Mouse (Mus musculus) c-Kit-positive CD71-positive TER-119-positive erythroid progenitor cells, embryonic 14.5 days (primary cell): ENCODE data around the gene Agpat3.
"Not testable (repeated sequence)": the region's sequence is repeated elsewhere in the genome, so short reads cannot be mapped to it uniquely, and the experiment has no call there.

Experiments used
- DNase-seq: peaks from one replicate; pipeline ENCODE4 v3.0.0-alpha.2; 2013; ENCODE audit warnings: low spot score

Agpat3 gene

DNA sequence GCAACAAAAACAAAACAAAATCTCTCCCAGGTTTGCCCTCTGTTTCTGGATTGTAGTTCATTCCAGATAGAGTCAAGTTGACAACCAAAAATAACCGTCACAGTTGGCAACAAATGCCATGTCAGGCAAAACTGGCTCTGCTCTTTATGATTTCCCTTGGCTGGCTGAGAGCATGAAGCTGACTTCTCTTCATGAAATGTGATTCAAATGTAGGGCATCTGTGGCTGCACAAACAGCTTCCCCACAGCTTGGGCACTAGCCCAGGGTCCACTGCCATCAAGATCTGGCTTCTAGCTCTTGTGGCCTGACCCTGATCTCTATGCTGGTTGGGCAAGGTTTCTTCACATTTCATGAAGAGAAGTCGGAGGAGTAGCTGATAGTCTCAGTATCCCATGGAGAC is 9.7 kb upstream of the Agpat3 start:
- no peak for DNase-seq

GRCm38 (mm10) chr10:78360290-78360711 is 8.0 kb upstream of the Agpat3 start:
- DNase-seq, result no peak

- not testable (repeated sequence) for DNase-seq
Measured at GRCm38 (mm10) chr10:78358999-78359398, 6.7 kb upstream of the Agpat3 start.

- no peak for DNase-seq
Measured at GRCm38 (mm10) chr10:78358266-78358665, 6.0 kb upstream of the Agpat3 start.

- DNase-seq, result no peak
Measured at GRCm38 (mm10) chr10:78357742-78358141, 5.5 kb upstream of the Agpat3 start.

GRCm38 (mm10) chr10:78355931-78356593 is 3.8 kb upstream of the Agpat3 start:
- no peak for DNase-seq

- no peak for DNase-seq
Measured at GRCm38 (mm10) chr10:78353196-78353595, 907 bp upstream of the Agpat3 start.

DNA sequence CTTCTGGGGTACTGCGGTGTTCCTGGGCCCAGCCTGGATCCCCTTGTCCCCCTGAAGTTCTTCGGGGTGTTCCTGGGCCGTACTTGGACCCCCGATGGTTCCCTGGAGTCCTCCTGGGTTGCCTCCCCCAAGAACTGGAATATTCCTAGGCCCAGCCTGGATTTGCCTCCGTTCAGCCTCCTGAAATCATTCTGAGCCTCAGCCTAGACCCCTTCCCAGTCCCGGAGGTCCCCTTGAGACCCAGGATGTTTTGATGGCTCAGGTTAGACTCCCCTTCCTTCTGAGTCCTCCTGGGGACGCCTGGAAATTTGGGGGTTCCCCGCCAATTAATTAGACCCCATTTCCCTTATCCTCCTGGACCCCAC is 359 bp upstream of the Agpat3 start:
- DNase-seq, result no peak

DNA sequence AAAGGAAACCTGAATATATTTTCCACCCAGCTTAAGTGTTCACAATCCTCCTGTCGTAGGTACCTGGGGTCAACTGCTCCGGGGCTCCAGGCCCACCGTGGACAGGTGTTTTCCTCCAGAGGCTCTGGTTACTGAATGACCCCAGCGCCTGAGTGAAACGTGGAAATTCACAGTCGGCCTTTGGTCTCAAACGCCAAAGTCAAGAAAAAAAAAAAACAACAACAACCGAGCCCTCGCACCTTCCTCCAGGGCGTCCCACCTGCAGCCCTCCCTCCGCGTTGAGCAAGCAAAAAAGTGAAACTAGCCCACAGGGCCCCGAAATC is 764 bp downstream of the Agpat3 start:
- DNase-seq, result no peak

GRCm38 (mm10) chr10:78350796-78351556 is 1.3 kb downstream of the Agpat3 start:
- no peak for DNase-seq

DNA sequence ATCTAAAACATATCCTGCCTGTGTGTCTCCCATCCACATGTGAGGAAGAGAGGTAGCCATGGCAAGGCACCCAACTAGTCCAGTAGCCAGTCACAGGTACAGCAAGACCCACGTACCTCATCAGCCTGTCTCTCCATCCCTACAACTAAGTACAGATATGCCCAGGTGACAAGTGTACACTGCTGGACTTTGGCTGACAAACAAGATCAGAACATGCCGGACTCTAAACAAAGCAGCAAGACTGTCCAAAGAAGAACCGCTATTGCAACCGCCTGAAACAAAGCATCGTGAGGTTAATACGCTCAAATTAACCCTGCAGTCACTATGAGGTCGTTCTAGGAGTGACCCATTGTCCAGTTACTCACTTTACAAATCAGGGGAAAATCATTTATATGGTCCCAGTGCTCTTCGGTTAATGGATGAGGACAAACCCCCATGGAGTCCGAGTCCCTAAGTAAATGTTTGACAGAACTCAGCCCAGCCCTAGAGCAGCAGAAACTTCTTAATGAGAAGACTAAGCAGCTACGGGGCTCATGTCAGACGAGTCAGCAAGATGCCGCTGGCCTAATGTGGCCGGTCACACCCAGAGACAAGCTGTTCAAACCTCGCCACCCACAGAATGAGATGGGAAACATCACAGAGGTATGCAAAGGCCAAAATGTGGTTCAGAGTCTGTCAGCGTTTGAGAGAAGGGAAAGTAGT is 2.7 kb downstream of the Agpat3 start:
- DNase-seq, result no peak

DNA sequence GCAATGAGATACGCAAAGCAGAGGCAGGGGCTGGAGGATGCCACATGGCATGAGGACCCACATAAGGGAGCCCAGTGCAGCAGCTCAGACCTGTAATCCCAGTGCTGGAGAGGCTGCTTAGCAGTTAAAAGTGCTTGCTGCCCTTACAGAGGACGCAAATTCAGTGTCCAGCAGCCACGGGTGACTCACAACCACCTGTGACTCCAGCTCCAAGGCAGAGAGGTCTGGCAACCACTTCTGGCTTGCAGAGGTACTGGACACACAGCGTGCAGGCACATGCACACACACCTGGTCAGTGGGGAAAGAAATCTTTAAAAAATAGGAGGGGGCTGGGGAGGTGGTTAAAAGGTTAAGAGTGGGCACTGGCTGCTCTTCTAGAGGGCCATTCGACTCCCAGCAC is 4.1 kb downstream of the Agpat3 start:
- no peak for DNase-seq

GRCm38 (mm10) chr10:78347486-78347885 is 4.8 kb downstream of the Agpat3 start:
- no peak for DNase-seq

DNA sequence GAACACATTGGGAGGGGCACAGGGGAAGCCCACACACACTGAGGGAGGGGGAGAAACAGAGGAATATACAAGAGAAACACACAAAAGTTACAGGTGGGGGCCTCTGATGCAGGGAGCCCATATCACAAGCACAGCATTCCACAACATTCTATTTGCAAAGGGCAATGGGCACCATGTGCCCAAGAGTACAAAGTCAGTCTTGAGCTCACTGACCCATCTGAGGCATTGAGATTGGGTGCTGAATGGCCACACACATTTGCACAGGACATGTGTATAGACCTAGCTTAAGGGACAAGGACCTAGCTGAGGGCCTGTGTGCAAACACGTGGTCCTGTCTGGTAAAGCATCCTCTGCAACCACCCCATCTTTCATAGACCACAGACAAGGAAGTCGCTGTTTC is 6.8 kb downstream of the Agpat3 start:
- no peak for DNase-seq

DNA sequence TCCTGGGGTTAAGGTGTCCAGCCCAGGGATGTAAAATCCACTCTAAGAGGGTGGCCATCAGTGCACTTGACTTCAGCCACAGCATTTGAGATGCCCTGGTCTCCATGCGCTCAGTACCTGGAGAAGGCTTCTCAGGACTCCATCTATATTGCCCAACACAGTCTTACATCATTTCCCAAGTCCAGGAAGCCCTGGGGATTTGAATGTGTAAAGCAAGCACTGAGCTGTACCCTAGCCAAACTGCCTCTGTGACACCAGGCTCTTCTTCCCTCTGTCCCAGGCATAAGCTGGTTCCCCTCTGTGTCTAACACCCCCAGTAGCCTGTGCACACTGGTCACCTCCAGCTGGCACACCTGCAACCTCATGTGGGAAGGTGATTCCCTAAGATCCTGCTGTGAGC is 10.2 kb downstream of the Agpat3 start:
- DNase-seq, result no peak

DNA sequence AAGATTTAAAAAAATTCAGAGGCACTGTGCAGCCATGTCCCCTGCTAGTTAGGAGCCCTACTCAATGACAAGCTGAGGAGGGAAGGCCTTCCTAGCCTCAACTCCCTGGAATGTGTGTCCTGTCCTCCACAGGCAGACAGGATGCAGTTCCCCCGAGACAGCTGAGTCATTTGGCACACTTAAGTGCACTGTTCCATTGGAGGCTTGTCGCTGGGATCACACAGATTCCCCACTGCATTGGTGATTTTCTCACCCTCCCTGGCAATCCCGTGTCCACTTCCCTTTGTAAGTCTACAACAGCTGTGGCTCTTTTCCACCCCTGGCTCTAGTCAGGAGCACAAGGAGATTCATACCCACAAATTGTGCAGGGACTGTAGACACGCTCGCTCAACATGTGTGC is 14.1 kb downstream of the Agpat3 start:
- DNase-seq, result no peak

- DNase-seq, result no peak
Measured at GRCm38 (mm10) chr10:78334923-78335561, 17.2 kb downstream of the Agpat3 start.

DNA sequence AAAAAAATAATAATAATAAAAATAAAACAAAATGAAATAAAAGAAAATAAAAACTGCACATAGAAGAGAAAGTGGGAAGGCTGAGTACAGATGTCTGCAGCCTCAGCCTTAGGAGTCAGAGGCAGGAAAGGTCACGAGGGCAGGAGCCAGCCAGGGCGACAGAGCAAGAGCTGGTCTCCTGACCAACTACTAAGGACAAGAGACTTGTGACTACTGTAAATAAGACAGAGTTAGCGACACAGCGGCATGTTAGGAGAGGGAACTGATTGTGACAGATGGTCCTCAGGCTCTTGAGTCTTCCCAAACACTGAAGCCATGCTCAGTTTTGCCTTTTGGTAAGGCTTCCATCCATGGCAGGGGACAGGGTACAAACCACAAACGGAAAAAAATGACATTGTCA is 20.7 kb downstream of the Agpat3 start:
- no peak for DNase-seq

GRCm38 (mm10) chr10:78329305-78329704 is 23.0 kb downstream of the Agpat3 start:
- no peak for DNase-seq

DNA sequence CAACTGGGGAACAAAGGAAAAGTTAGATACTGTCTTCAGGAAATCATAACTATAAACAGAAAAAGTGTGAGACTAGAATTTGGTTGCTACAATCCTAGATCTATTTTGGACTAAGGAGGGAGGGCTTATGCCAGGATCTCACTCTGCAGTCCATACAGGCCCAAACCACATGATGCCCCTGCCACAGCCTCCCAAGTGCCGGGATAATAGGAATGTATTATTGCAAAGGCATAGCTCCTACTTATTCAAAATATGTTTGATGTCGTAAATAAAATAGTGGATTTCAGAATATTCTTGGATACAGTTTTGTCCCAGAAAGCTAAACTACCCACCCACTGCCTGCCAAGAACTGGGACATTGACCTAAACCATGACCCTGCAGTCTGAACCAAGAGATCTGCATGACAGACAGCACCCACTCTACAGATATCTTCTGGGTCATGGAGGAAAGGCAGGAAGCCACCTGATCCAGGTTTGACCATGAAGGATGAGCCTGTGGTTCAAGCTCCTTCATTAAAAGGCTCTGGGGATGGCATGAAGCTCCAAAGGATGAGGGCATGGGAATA is 24.2 kb downstream of the Agpat3 start:
- DNase-seq, result no peak

DNA sequence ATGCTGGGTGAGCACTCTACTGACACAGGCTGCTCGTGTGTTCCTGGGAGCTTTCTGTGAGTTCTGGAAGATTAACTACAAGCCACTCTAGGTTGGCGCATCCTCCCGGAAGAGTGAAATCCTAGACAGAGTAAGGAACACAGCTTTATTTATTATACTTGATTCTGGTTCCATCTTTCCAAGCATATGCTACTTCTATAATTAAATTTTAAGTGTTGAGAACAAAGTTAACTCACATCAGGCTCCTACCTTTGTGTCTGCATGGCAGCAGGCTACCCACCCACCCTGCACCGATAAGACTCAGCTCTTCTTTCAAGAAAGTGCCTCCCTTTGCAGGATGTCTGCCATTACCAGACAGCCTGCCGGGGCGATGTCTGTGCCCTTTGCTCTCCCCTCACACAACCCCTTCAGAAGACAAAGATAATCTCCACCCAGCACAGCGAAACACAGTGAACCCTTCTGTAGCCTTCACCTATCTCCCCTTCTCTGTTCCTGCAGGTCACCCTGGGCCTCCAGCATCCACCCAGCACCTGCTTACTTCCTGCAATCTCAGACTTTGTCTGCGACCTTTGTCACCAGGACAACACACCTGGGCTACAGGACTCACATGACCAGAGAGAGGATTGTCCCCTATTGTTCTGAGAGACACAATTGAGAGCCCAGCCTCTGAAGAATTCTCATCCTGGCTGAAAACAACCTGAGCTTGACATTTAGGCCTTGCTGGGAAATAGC is 26.2 kb downstream of the Agpat3 start:
- no peak for DNase-seq
